Mouse (Mus musculus): ENCODE data around the gene Bola3. TPM values are rescaled to one million over a fixed set of nuclear protein-coding genes. Genes with fewer than 3 reads are reported as not detected.

Gene Bola3
- polyA plus RNA-seq, 1 experiment = 7.3 TPM

DNA sequence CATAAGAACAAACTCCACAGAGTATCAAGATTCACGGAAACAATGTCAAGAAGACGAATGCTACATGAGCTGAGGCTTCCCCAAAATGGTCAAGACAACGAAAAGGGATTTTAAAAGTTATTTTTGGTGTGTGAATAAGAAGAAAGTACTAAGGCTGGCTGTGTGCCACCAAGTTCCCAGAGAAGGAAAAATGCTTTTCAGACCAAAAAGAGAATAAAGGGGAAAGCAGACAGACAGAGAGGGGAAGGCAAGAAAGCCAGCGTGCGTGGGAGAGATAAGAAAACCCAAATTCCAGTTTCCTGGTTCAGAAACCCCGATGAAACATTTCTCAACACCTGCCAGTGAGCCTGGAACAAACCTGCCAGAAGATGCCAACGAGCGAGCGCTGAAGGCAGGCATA, 59.6 kb downstream of the Bola3 start:
- peaks cover 26% of the 10 kb centered on the region for H3K4me1 ChIP-seq (ENCODE audit: control insufficient read depth, insufficient read depth, insufficient read length, low read length)
- H3K27me3 ChIP-seq (ENCODE audit: control insufficient read depth, insufficient read depth, low read length) = no peaks in the 10 kb centered on the region
- no peak overlapping the region for H3K27ac ChIP-seq (ENCODE audit: insufficient read depth, low read depth, low read length)
- H3K4me3 ChIP-seq (ENCODE audit: low read depth, low read length) = no peak overlapping the region
- H3K36me3 ChIP-seq (ENCODE audit: control insufficient read depth, insufficient read depth, low read length) = peaks cover 15% of the 10 kb centered on the region
- WGBS = 61% methylated on average over 9 of the region's 9 CpGs
- no peak for TF ChIP-seq POLR2A (IDR thresholded peaks at IDR 0.05; ENCODE audit: low read depth, low read length)
- TF ChIP-seq CTCF (IDR thresholded peaks at IDR 0.05; ENCODE audit: extremely low read depth, insufficient read length, insufficient replicate concordance, low read depth, low read length) = no peak

Other genes starting within 250 kb of the Bola3 start
- gene Ccdc142, start 247.5 kb upstream of the Bola3 start, polyA plus RNA-seq (2012; rRNA removed) = 4.9 and 7.5 TPM in 2 replicates
- gene Gm42688, start 247.5 kb upstream of the Bola3 start, polyA plus RNA-seq (2012; rRNA removed) = 3.2 and 4.2 TPM in 2 replicates
- 73.8 and 82.0 TPM in 2 replicates for gene Mrpl53, start 240.1 kb upstream of the Bola3 start, polyA plus RNA-seq (2012; rRNA removed)
- gene Mogs, start 233.7 kb upstream of the Bola3 start, polyA plus RNA-seq (2012; rRNA removed) = 34.2 and 45.6 TPM in 2 replicates
- gene Wbp1, start 227.6 kb upstream of the Bola3 start, polyA plus RNA-seq (2012; rRNA removed) = 91.6 and 183 TPM in 2 replicates
- gene Ino80b, start 223.7 kb upstream of the Bola3 start, polyA plus RNA-seq (2012; rRNA removed) = 30.3 and 70.3 TPM in 2 replicates
- 47.3 and 179 TPM in 2 replicates for gene Rtkn, start 213.7 kb upstream of the Bola3 start, polyA plus RNA-seq (2012; rRNA removed)
- gene Wdr54, start 192.8 kb upstream of the Bola3 start, polyA plus RNA-seq (2012; rRNA removed) = 0.90 and 1.3 TPM in 2 replicates
- 0.09 TPM in 1 of 2 replicates, not detected in the other for gene 1700003E16Rik, start 192.7 kb upstream of the Bola3 start, polyA plus RNA-seq (2012; rRNA removed)
- gene Dctn1, start 183.2 kb upstream of the Bola3 start, polyA plus RNA-seq (2012; rRNA removed) = 77.1 and 168 TPM in 2 replicates
- gene Slc4a5, start 129.3 kb upstream of the Bola3 start, polyA plus RNA-seq (2012; rRNA removed) = 10.0 and 11.4 TPM in 2 replicates
- 2.8 and 3.3 TPM in 2 replicates for gene Mthfd2, start 23.2 kb upstream of the Bola3 start, polyA plus RNA-seq (2012; rRNA removed)
- gene Mob1a, start 23.1 kb upstream of the Bola3 start, polyA plus RNA-seq (2012; rRNA removed) = 4.1 and 19.5 TPM in 2 replicates
- 9.0 and 15.4 TPM in 2 replicates for gene Tet3, start 109.9 kb downstream of the Bola3 start, polyA plus RNA-seq (2012; rRNA removed)
- gene Dguok, start 157.8 kb downstream of the Bola3 start, polyA plus RNA-seq (2012; rRNA removed) = 12.4 and 19.7 TPM in 2 replicates
- 316 and 353 TPM in 2 replicates for gene Actg2, start 187.1 kb downstream of the Bola3 start, polyA plus RNA-seq (2012; rRNA removed)
- gene Stambp, start 223.6 kb downstream of the Bola3 start, polyA plus RNA-seq (2012; rRNA removed) = 4.4 and 9.5 TPM in 2 replicates

All from small intestine, adult 2 months (tissue).